8 mouse cellular contexts compared by ENCODE assay signal in genomic region chr17:22817471-22818198, GRCm38 (mm10). TPM values are rescaled to one million over a fixed set of nuclear protein-coding genes. Genes with fewer than 3 reads are reported as not detected.
DNase-seq lines count a peak whose midpoint lies in the region; ATAC-seq and TF ChIP-seq lines count a peak whose summit lies in the region.

No protein-coding gene starts in this region.

- H3K4me2 ChIP-seq in hindbrain, embryonic 12.5 days (replicated peaks) = peak overlapping the region; percentile 48
- H3K4me2 ChIP-seq in lung, postnatal 0 days (replicated peaks; ENCODE audit: low read depth, low read length) = peak overlapping the region; percentile 54

- H3K27ac ChIP-seq in hindbrain, embryonic 12.5 days = peak overlapping the region; percentile 95
- peak overlapping the region; percentile 82 for H3K27ac ChIP-seq in lung, postnatal 0 days (ENCODE audit: low read length)

- H3K4me3 ChIP-seq in hindbrain, embryonic 12.5 days = peak overlapping the region; percentile 72
- peak overlapping the region; percentile 63 for H3K4me3 ChIP-seq in lung, postnatal 0 days (ENCODE audit: low read depth, low read length)

- H3K9me3 ChIP-seq in hindbrain, embryonic 12.5 days (replicated peaks) = no peaks in the 10 kb centered on the region
- no peaks in the 10 kb centered on the region for H3K9me3 ChIP-seq in lung, postnatal 0 days (ENCODE audit: low read length)

- H3K36me3 ChIP-seq in hindbrain, embryonic 12.5 days = peaks cover 13% of the 10 kb centered on the region
- H3K36me3 ChIP-seq in lung, postnatal 0 days (ENCODE audit: insufficient read depth, low read length) = no peaks in the 10 kb centered on the region

- ATAC-seq in hindbrain, embryonic 12.5 days (ENCODE audit: low FRiP score) = peak; percentile 97
- peak; percentile 96 for ATAC-seq in lung, postnatal 0 days

- peak; percentile 91 for DNase-seq in R1 (ENCODE audit: low read depth, low spot score)
- peak; percentile 72 for DNase-seq in cerebellum, adult 9-11 months
- peak; percentile 24 to 54 for DNase-seq in frontal cortex, postnatal 14 days (ENCODE audit: low spot score in 2 of 2)
- peak; percentile 50 to 59 for DNase-seq in layer of hippocampus, postnatal 10 days (ENCODE audit: low spot score in 2 of 2)
- peak; percentile 91 for DNase-seq in lung, postnatal 0 days (ENCODE audit: low spot score)
- peak; percentile 34 for DNase-seq in retina, adult 2 months (ENCODE audit: low read depth, low spot score)
- peak; percentile 60 for DNase-seq in urinary bladder, postnatal 14 days (ENCODE audit: low spot score)

- H3K9ac ChIP-seq in hindbrain, embryonic 12.5 days = peak overlapping the region; percentile 80
- peak overlapping the region; percentile 79 for H3K9ac ChIP-seq in lung, postnatal 0 days (replicated peaks; ENCODE audit: low read depth)

- peak; percentile 18; the same call in 1 of the 2 replicates for TF ChIP-seq EP300 in lung, postnatal 0 days (IDR thresholded peaks at IDR 0.05)

- H3K4me1 ChIP-seq in hindbrain, embryonic 12.5 days = peaks cover 5% of the 10 kb centered on the region; the same call in 1 of the 2 replicates
- no peaks in the 10 kb centered on the region for H3K4me1 ChIP-seq in lung, postnatal 0 days (ENCODE audit: insufficient read depth, low read depth, low read length)

- WGBS in hindbrain, embryonic 12.5 days = 2% methylated on average over 28 of the region's 28 CpGs
- 1% methylated on average over 28 of the region's 28 CpGs for WGBS in lung, postnatal 0 days

- H3K27me3 ChIP-seq in hindbrain, embryonic 12.5 days = no peaks in the 10 kb centered on the region
- no peaks in the 10 kb centered on the region for H3K27me3 ChIP-seq in lung, postnatal 0 days (replicated peaks; ENCODE audit: insufficient read depth, low read length)

- no peak for TF ChIP-seq CTCF in lung, postnatal 0 days (IDR thresholded peaks at IDR 0.05)

RNA-seq across cellular contexts. Expression of gene Zfp945, which starts 49.3 kb away (rescaled TPM):
- polyA plus RNA-seq in hindbrain, embryonic 12.5 days (2016; fragmentation: Nextera tagmentation; extraction: Ambion mirVana) = 25.6 and 27.9 TPM in 2 replicates
- total RNA-seq in layer of hippocampus, postnatal 10 days (2021) = 10 to 100 TPM; 19.3 to 20.5 TPM
- polyA plus RNA-seq in lung, postnatal 0 days (2015; fragmentation: Nextera tagmentation; extraction: Ambion mirVana) = 27.1 and 28.4 TPM in 2 replicates

Comparison
In these comparisons a context has a peak if more than half of its experiments do, and no peak if none do; other contexts are left out.
1. Peak in every context shown above with its lines: DNase-seq, ATAC-seq, H3K4me3 ChIP-seq and H3K27ac ChIP-seq.
2. DNase-seq: peak in every context shown above with its lines; median percentile 91 in R1; 91 in lung, postnatal 0 days; 72 in cerebellum, adult 9-11 months; 60 in urinary bladder, postnatal 14 days; 54 in layer of hippocampus, postnatal 10 days; 39 in frontal cortex, postnatal 14 days; 34 in retina, adult 2 months.